Mouse (Mus musculus): ENCODE data around the gene Fank1. TPM values are rescaled to one million over a fixed set of nuclear protein-coding genes. Genes with fewer than 3 reads are reported as not detected.

Gene Fank1
- polyA plus RNA-seq, 1 experiment from 2014 or later: 0.32 TPM

- H3K4me3 ChIP-seq (ENCODE audit: low read depth, low read length): no peak overlapping the region
- no peaks in the 10 kb centered on the region for H3K36me3 ChIP-seq (ENCODE audit: control insufficient read depth, insufficient read depth, low read length)
- no peaks in the 10 kb centered on the region for H3K9me3 ChIP-seq (ENCODE audit: control insufficient read depth, low read length)
- H3K9ac ChIP-seq (ENCODE audit: low read length): no peak overlapping the region
- DNase-seq (ENCODE audit: low spot score): no peak
- no peak overlapping the region for H3K27ac ChIP-seq (replicated peaks; ENCODE audit: low read depth, low read length)
- no peaks in the 10 kb centered on the region for H3K27me3 ChIP-seq (ENCODE audit: control insufficient read depth, insufficient read depth, low read length)
- H3K4me2 ChIP-seq (ENCODE audit: low read depth, severe bottlenecking): no peak overlapping the region
- no peak for ATAC-seq (ENCODE audit: insufficient number of reproducible peaks, low FRiP score, low TSS enrichment, low read depth)
- no peaks in the 10 kb centered on the region for H3K4me1 ChIP-seq (ENCODE audit: control insufficient read depth, insufficient read depth, low read length)
- WGBS: 3% methylated on average over 1 of the region's 1 CpGs
Observed at GRCm38 (mm10) chr7:133792771-133793170, 16.1 kb downstream of the Fank1 start.

GRCm38 (mm10) chr7:133793248-133794131 lies 16.8 kb downstream of the Fank1 start:
- H3K9ac ChIP-seq (ENCODE audit: low read length): no peak overlapping the region
- no peaks in the 10 kb centered on the region for H3K36me3 ChIP-seq (ENCODE audit: control insufficient read depth, insufficient read depth, low read length)
- H3K4me3 ChIP-seq (ENCODE audit: low read depth, low read length): no peak overlapping the region
- no peaks in the 10 kb centered on the region for H3K4me1 ChIP-seq (ENCODE audit: control insufficient read depth, insufficient read depth, low read length)
- H3K27me3 ChIP-seq (ENCODE audit: control insufficient read depth, insufficient read depth, low read length): no peaks in the 10 kb centered on the region
- no peak overlapping the region for H3K27ac ChIP-seq (replicated peaks; ENCODE audit: low read depth, low read length)
- no peak overlapping the region for H3K4me2 ChIP-seq (ENCODE audit: low read depth, severe bottlenecking)
- H3K9me3 ChIP-seq (ENCODE audit: control insufficient read depth, low read length): no peaks in the 10 kb centered on the region
- ATAC-seq (ENCODE audit: insufficient number of reproducible peaks, low FRiP score, low TSS enrichment, low read depth): no peak
- WGBS: 68% methylated on average over 10 of the region's 10 CpGs
- no peak for DNase-seq (ENCODE audit: low spot score)

DNA sequence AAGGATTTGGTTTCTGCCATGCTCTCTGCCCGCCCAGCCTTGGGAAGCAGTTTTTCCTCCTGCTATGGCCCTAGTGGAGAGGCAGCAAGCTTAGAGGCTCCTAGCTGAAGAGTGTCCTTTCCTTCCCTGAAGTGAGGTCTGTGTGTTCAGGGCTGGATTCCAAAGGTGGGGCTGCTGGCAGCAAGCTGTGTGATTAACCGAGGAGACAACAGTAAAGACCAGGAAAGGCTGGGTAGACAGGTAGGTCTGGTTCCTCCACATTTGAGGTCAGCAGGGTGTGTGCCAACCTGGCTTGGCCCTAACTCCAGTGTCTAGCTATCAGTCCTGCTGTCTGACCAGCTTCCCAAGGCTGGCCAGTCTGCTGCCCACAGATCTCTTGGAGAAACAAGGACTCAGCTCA lies 18.1 kb downstream of the Fank1 start:
- Histone ChIP-seq H3K36me3 (ENCODE audit: control insufficient read depth, insufficient read depth, low read length) (no peaks in the 10 kb centered on the region), H3K9ac (ENCODE audit: low read length) (no peak overlapping the region), H3K27ac (replicated peaks; ENCODE audit: low read depth, low read length) (no peak overlapping the region), H3K27me3 (ENCODE audit: control insufficient read depth, insufficient read depth, low read length) (no peaks in the 10 kb centered on the region), H3K4me3 (ENCODE audit: low read depth, low read length) (no peak overlapping the region), H3K9me3 (ENCODE audit: control insufficient read depth, low read length) (no peaks in the 10 kb centered on the region), H3K4me2 (ENCODE audit: low read depth, severe bottlenecking) (no peak overlapping the region), H3K4me1 (ENCODE audit: control insufficient read depth, insufficient read depth, low read length) (no peaks in the 10 kb centered on the region)
- ATAC-seq (ENCODE audit: insufficient number of reproducible peaks, low FRiP score, low TSS enrichment, low read depth) (no peak), DNase-seq (ENCODE audit: low spot score) (no peak)
- WGBS: 87% methylated on average over 2 of the region's 2 CpGs

GRCm38 (mm10) chr7:133799928-133800327 lies 23.3 kb downstream of the Fank1 start:
- Histone ChIP-seq H3K4me2 (ENCODE audit: low read depth, severe bottlenecking) (no peak overlapping the region), H3K4me1 (ENCODE audit: control insufficient read depth, insufficient read depth, low read length) (no peaks in the 10 kb centered on the region), H3K36me3 (ENCODE audit: control insufficient read depth, insufficient read depth, low read length) (no peaks in the 10 kb centered on the region), H3K27me3 (ENCODE audit: control insufficient read depth, insufficient read depth, low read length) (no peaks in the 10 kb centered on the region), H3K9ac (ENCODE audit: low read length) (no peak overlapping the region), H3K9me3 (ENCODE audit: control insufficient read depth, low read length) (no peaks in the 10 kb centered on the region), H3K4me3 (ENCODE audit: low read depth, low read length) (no peak overlapping the region), H3K27ac (replicated peaks; ENCODE audit: low read depth, low read length) (no peak overlapping the region)
- ATAC-seq (ENCODE audit: insufficient number of reproducible peaks, low FRiP score, low TSS enrichment, low read depth) (no peak), DNase-seq (ENCODE audit: low spot score) (no peak)
- WGBS: 78% methylated on average over 5 of the region's 5 CpGs

- Histone ChIP-seq H3K9me3 (ENCODE audit: control insufficient read depth, low read length) (no peaks in the 10 kb centered on the region), H3K4me1 (ENCODE audit: control insufficient read depth, insufficient read depth, low read length) (no peaks in the 10 kb centered on the region), H3K4me2 (ENCODE audit: low read depth, severe bottlenecking) (no peak overlapping the region), H3K27me3 (ENCODE audit: control insufficient read depth, insufficient read depth, low read length) (no peaks in the 10 kb centered on the region), H3K27ac (replicated peaks; ENCODE audit: low read depth, low read length) (no peak overlapping the region), H3K36me3 (ENCODE audit: control insufficient read depth, insufficient read depth, low read length) (no peaks in the 10 kb centered on the region), H3K4me3 (ENCODE audit: low read depth, low read length) (no peak overlapping the region), H3K9ac (ENCODE audit: low read length) (no peak overlapping the region)
- no peak for ATAC-seq (ENCODE audit: insufficient number of reproducible peaks, low FRiP score, low TSS enrichment, low read depth)
- WGBS: 70% methylated on average over 6 of the region's 6 CpGs
- no peak for DNase-seq (ENCODE audit: low spot score)
Observed at GRCm38 (mm10) chr7:133801823-133802222, 25.2 kb downstream of the Fank1 start.

GRCm38 (mm10) chr7:133805614-133806175 lies 29.0 kb downstream of the Fank1 start:
- Histone ChIP-seq H3K4me3 (ENCODE audit: low read depth, low read length) (no peak overlapping the region), H3K36me3 (ENCODE audit: control insufficient read depth, insufficient read depth, low read length) (no peaks in the 10 kb centered on the region), H3K27ac (replicated peaks; ENCODE audit: low read depth, low read length) (no peak overlapping the region), H3K9me3 (ENCODE audit: control insufficient read depth, low read length) (no peaks in the 10 kb centered on the region), H3K27me3 (ENCODE audit: control insufficient read depth, insufficient read depth, low read length) (no peaks in the 10 kb centered on the region), H3K4me1 (ENCODE audit: control insufficient read depth, insufficient read depth, low read length) (no peaks in the 10 kb centered on the region), H3K9ac (ENCODE audit: low read length) (no peak overlapping the region), H3K4me2 (ENCODE audit: low read depth, severe bottlenecking) (no peak overlapping the region)
- ATAC-seq (ENCODE audit: insufficient number of reproducible peaks, low FRiP score, low TSS enrichment, low read depth): no peak; the same call in 1 of the 2 replicates
- 57% methylated on average over 7 of the region's 7 CpGs for WGBS
- peak; percentile 78 for DNase-seq (ENCODE audit: low spot score)

DNA sequence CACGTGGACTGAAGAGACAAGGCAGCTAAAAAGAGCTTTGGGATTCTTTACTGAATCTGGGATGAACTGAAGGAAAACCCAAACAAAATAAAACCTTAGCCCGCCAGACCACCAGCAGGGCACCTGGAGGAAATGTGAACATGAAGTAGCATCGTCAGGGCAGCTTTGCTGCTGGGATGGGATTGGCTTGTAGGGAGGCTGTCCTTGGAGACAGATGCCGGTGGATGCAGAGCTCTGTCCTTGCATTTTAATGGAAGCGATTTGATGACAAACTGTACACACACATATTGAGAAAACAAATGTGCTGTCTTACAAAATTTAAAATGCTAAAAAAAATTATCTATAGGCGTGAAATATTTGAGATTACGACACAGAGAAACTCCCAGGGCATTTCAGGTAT lies 36.3 kb downstream of the Fank1 start:
- Histone ChIP-seq H3K4me3 (ENCODE audit: low read depth, low read length) (no peak overlapping the region), H3K9ac (ENCODE audit: low read length) (no peak overlapping the region), H3K27me3 (ENCODE audit: control insufficient read depth, insufficient read depth, low read length) (no peaks in the 10 kb centered on the region), H3K36me3 (ENCODE audit: control insufficient read depth, insufficient read depth, low read length) (no peaks in the 10 kb centered on the region), H3K4me2 (ENCODE audit: low read depth, severe bottlenecking) (no peak overlapping the region), H3K4me1 (ENCODE audit: control insufficient read depth, insufficient read depth, low read length) (no peaks in the 10 kb centered on the region), H3K27ac (replicated peaks; ENCODE audit: low read depth, low read length) (no peak overlapping the region), H3K9me3 (ENCODE audit: control insufficient read depth, low read length) (no peaks in the 10 kb centered on the region)
- WGBS: 83% methylated on average over 7 of the region's 7 CpGs
- ATAC-seq (ENCODE audit: insufficient number of reproducible peaks, low FRiP score, low TSS enrichment, low read depth): no peak
- no peak for DNase-seq (ENCODE audit: low spot score)

DNA sequence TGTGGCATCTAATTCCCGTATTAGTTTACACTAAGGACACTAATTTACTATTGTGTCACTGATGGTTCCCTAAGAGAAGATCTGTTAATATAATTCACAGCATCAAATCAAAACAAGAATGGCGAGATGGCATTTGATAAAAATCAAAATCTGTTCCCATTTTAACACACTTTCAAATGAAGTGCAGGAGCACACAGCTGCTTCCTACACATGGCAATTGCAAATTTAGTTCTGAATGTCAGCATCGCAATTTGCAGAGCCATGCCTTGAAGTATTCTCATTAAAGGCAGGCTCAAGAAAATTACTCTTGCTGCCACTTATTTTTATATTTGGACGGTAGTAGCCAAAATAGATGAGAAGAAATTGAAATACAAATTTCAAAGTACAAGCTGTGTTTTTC lies 36.7 kb downstream of the Fank1 start:
- 88% methylated on average over 4 of the region's 4 CpGs for WGBS
- no peak overlapping the region for H3K4me2 ChIP-seq (ENCODE audit: low read depth, severe bottlenecking)
- no peak overlapping the region for H3K27ac ChIP-seq (replicated peaks; ENCODE audit: low read depth, low read length)
- ATAC-seq (ENCODE audit: insufficient number of reproducible peaks, low FRiP score, low TSS enrichment, low read depth) (no peak), DNase-seq (ENCODE audit: low spot score) (no peak)
- H3K36me3 ChIP-seq (ENCODE audit: control insufficient read depth, insufficient read depth, low read length): no peaks in the 10 kb centered on the region
- no peaks in the 10 kb centered on the region for H3K9me3 ChIP-seq (ENCODE audit: control insufficient read depth, low read length)
- no peak overlapping the region for H3K9ac ChIP-seq (ENCODE audit: low read length)
- no peak overlapping the region for H3K4me3 ChIP-seq (ENCODE audit: low read depth, low read length)
- no peaks in the 10 kb centered on the region for H3K4me1 ChIP-seq (ENCODE audit: control insufficient read depth, insufficient read depth, low read length)
- no peaks in the 10 kb centered on the region for H3K27me3 ChIP-seq (ENCODE audit: control insufficient read depth, insufficient read depth, low read length)

All from limb, embryonic 11.5 days (tissue).